Mouse (Mus musculus): ENCODE measurements around the gene Ttc4. TPM values are rescaled to one million over a fixed set of nuclear protein-coding genes. Genes with fewer than 3 reads are reported as not detected.

Ttc4 gene
- polyA plus RNA-seq, 1 experiment = 60.6 TPM

- Histone ChIP-seq H3K4me3 (ENCODE audit: low read depth, low read length) (peak overlapping the region; percentile 61), H3K4me1 (ENCODE audit: control insufficient read depth, insufficient read depth, low read length) (peaks cover 2% of the 10 kb centered on the region), H3K27me3 (ENCODE audit: control insufficient read depth, insufficient read depth, low read length, poor library complexity, severe bottlenecking) (no peaks in the 10 kb centered on the region)
These were observed 56.0 kb downstream of the Ttc4 start for GRCm38 (mm10) chr4:106622712-106623111.

GRCm38 (mm10) chr4:106622030-106622493 is 56.7 kb downstream of the Ttc4 start, which contains the start of gene Ttc22:
Gene Ttc22, plus strand, starts transcription at chr4:106622432.
- peaks cover 2% of the 10 kb centered on the region for H3K4me1 ChIP-seq (ENCODE audit: control insufficient read depth, insufficient read depth, low read length)
- TF ChIP-seq EP300 (IDR thresholded peaks at IDR 0.05; ENCODE audit: insufficient read depth, low read depth, low read length) = 0 out of 2 replicates have a peak, but pooled peaks have one; percentile 27
- TF ChIP-seq POLR2A (IDR thresholded peaks at IDR 0.05; ENCODE audit: insufficient read depth, low read length) = no peak
- no peaks in the 10 kb centered on the region for H3K27me3 ChIP-seq (ENCODE audit: control insufficient read depth, insufficient read depth, low read length, poor library complexity, severe bottlenecking)
- H3K4me3 ChIP-seq (ENCODE audit: low read depth, low read length) = peak within 1 kb of the TSS; percentile 61
- H3K36me3 ChIP-seq (ENCODE audit: control insufficient read depth, insufficient read depth, low read length, poor library complexity, severe bottlenecking) = no peaks in the 10 kb centered on the region
- no peaks in the 10 kb centered on the region for H3K9me3 ChIP-seq (replicated peaks; ENCODE audit: control insufficient read depth, insufficient read depth, low read length, poor library complexity, severe bottlenecking)
- no peak within 1 kb of the TSS for H3K27ac ChIP-seq (ENCODE audit: insufficient read depth, low read length)
- H3K9ac ChIP-seq (ENCODE audit: low read depth, poor library complexity, severe bottlenecking) = peak within 1 kb of the TSS; percentile 51

More at GRCm38 (mm10) chr4:106622712-106623111, 56.0 kb downstream of the Ttc4 start:
- H3K9me3 ChIP-seq (replicated peaks; ENCODE audit: control insufficient read depth, insufficient read depth, low read length, poor library complexity, severe bottlenecking) = no peaks in the 10 kb centered on the region
- TF ChIP-seq POLR2A (IDR thresholded peaks at IDR 0.05; ENCODE audit: insufficient read depth, low read length) = no peak
- TF ChIP-seq EP300 (IDR thresholded peaks at IDR 0.05; ENCODE audit: insufficient read depth, low read depth, low read length) = no peak
- no peak for TF ChIP-seq CTCF (IDR thresholded peaks at IDR 0.05; ENCODE audit: low read depth, low read length)
- peak overlapping the region; percentile 51 for H3K9ac ChIP-seq (ENCODE audit: low read depth, poor library complexity, severe bottlenecking)
- no peak overlapping the region for H3K27ac ChIP-seq (ENCODE audit: insufficient read depth, low read length)
- H3K36me3 ChIP-seq (ENCODE audit: control insufficient read depth, insufficient read depth, low read length, poor library complexity, severe bottlenecking) = no peaks in the 10 kb centered on the region

- Histone ChIP-seq H3K9ac (ENCODE audit: low read depth, poor library complexity, severe bottlenecking) (no peak overlapping the region), H3K9me3 (replicated peaks; ENCODE audit: control insufficient read depth, insufficient read depth, low read length, poor library complexity, severe bottlenecking) (no peaks in the 10 kb centered on the region), H3K36me3 (ENCODE audit: control insufficient read depth, insufficient read depth, low read length, poor library complexity, severe bottlenecking) (no peaks in the 10 kb centered on the region), H3K27me3 (ENCODE audit: control insufficient read depth, insufficient read depth, low read length, poor library complexity, severe bottlenecking) (no peaks in the 10 kb centered on the region), H3K4me1 (ENCODE audit: control insufficient read depth, insufficient read depth, low read length) (peaks cover 2% of the 10 kb centered on the region), H3K4me3 (ENCODE audit: low read depth, low read length) (no peak overlapping the region), H3K27ac (ENCODE audit: insufficient read depth, low read length) (no peak overlapping the region)
- TF ChIP-seq EP300 (IDR thresholded peaks at IDR 0.05; ENCODE audit: insufficient read depth, low read depth, low read length) (no peak), POLR2A (IDR thresholded peaks at IDR 0.05; ENCODE audit: insufficient read depth, low read length) (no peak), CTCF (IDR thresholded peaks at IDR 0.05; ENCODE audit: low read depth, low read length) (no peak)
These were observed 57.3 kb downstream of the Ttc4 start for GRCm38 (mm10) chr4:106621428-106621827.

DNA sequence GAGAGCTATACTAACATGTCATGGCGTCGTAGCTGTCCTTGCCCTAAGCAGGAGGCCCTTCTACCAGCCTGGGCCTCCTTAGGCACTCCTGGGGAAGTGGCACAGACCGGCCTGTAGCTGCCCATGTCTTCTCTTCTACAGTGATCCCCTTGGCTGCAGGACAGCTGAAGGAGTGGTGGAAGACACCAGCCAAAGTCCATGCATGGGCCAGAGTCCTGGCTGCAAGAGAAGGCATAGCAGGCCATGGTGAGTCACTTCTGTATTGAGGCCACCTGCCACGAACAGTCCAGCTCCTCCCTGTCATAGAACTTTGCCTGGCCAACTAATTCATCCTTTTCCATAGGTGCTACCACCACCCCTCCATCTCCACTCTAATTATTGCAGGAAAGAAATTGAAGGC is 59.8 kb downstream of the Ttc4 start:
- Histone ChIP-seq H3K4me3 (ENCODE audit: low read depth, low read length) (no peak overlapping the region), H3K4me1 (ENCODE audit: control insufficient read depth, insufficient read depth, low read length) (peaks cover 2% of the 10 kb centered on the region), H3K27me3 (ENCODE audit: control insufficient read depth, insufficient read depth, low read length, poor library complexity, severe bottlenecking) (no peaks in the 10 kb centered on the region), H3K9me3 (replicated peaks; ENCODE audit: control insufficient read depth, insufficient read depth, low read length, poor library complexity, severe bottlenecking) (no peaks in the 10 kb centered on the region), H3K9ac (ENCODE audit: low read depth, poor library complexity, severe bottlenecking) (no peak overlapping the region), H3K36me3 (ENCODE audit: control insufficient read depth, insufficient read depth, low read length, poor library complexity, severe bottlenecking) (no peaks in the 10 kb centered on the region), H3K27ac (ENCODE audit: insufficient read depth, low read length) (no peak overlapping the region)
- TF ChIP-seq EP300 (IDR thresholded peaks at IDR 0.05; ENCODE audit: insufficient read depth, low read depth, low read length) = no peak
- no peak for TF ChIP-seq CTCF (IDR thresholded peaks at IDR 0.05; ENCODE audit: low read depth, low read length)

- H3K36me3 ChIP-seq (ENCODE audit: control insufficient read depth, insufficient read depth, low read length, poor library complexity, severe bottlenecking) = no peaks in the 10 kb centered on the region
- TF ChIP-seq EP300 (IDR thresholded peaks at IDR 0.05; ENCODE audit: insufficient read depth, low read depth, low read length) (no peak), POLR2A (IDR thresholded peaks at IDR 0.05; ENCODE audit: insufficient read depth, low read length) (no peak), CTCF (IDR thresholded peaks at IDR 0.05; ENCODE audit: low read depth, low read length) (no peak)
- H3K27ac ChIP-seq (ENCODE audit: insufficient read depth, low read length) = no peak within 1 kb of the TSS
- no peaks in the 10 kb centered on the region for H3K27me3 ChIP-seq (ENCODE audit: control insufficient read depth, insufficient read depth, low read length, poor library complexity, severe bottlenecking)
- peak within 1 kb of the TSS; percentile 69 for H3K9ac ChIP-seq (ENCODE audit: low read depth, poor library complexity, severe bottlenecking)
- H3K4me1 ChIP-seq (ENCODE audit: control insufficient read depth, insufficient read depth, low read length) = peaks cover 2% of the 10 kb centered on the region
- peak within 1 kb of the TSS; percentile 8; the same call in 1 of the 2 replicates for H3K4me3 ChIP-seq (ENCODE audit: low read depth, low read length)
- H3K9me3 ChIP-seq (replicated peaks; ENCODE audit: control insufficient read depth, insufficient read depth, low read length, poor library complexity, severe bottlenecking) = no peaks in the 10 kb centered on the region
These were observed 61.7 kb downstream of the Ttc4 start, which contains the start of gene Lexm for GRCm38 (mm10) chr4:106617056-106617455. Gene Lexm, minus strand, starts transcription at chr4:106617241.

DNA sequence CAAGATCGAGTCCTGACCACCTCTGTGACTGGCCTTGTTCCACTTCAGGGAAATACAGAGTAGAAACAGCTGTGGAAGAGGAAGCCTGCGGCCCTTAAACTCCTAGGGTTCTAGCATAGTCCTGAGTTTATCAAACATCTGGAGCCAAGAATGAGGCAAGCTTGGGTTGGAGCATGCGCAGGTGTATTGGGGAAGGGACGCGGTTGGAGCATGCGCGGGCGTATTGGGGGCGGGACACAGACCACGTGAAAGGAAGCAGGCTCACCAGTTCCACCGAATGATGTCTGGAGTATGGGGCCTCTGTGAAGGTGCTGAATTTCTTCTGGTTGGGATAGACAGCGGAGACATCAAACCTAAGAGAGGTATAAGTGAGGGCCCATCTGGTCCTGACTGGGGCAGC is 63.1 kb downstream of the Ttc4 start:
- Histone ChIP-seq H3K9ac (ENCODE audit: low read depth, poor library complexity, severe bottlenecking) (peak overlapping the region; percentile 69), H3K4me1 (ENCODE audit: control insufficient read depth, insufficient read depth, low read length) (no peaks in the 10 kb centered on the region), H3K27ac (ENCODE audit: insufficient read depth, low read length) (no peak overlapping the region), H3K9me3 (replicated peaks; ENCODE audit: control insufficient read depth, insufficient read depth, low read length, poor library complexity, severe bottlenecking) (no peaks in the 10 kb centered on the region), H3K27me3 (ENCODE audit: control insufficient read depth, insufficient read depth, low read length, poor library complexity, severe bottlenecking) (no peaks in the 10 kb centered on the region), H3K36me3 (ENCODE audit: control insufficient read depth, insufficient read depth, low read length, poor library complexity, severe bottlenecking) (no peaks in the 10 kb centered on the region), H3K4me3 (ENCODE audit: low read depth, low read length) (peak overlapping the region; percentile 72)
- peak; percentile 38 for TF ChIP-seq POLR2A (IDR thresholded peaks at IDR 0.05; ENCODE audit: insufficient read depth, low read length)
- no peak for TF ChIP-seq EP300 (IDR thresholded peaks at IDR 0.05; ENCODE audit: insufficient read depth, low read depth, low read length)

All from ES-Bruce4 (cell line).